Mouse (Mus musculus) gastrocnemius, postnatal 14 days (tissue): ENCODE results near the gene Tcf7l2. TPM values are rescaled to one million over a fixed set of nuclear protein-coding genes. Genes with fewer than 3 reads are reported as not detected.

Experiments used
- DNase-seq: peaks from one replicate; pipeline ENCODE4 v3.0.0; 2021; ENCODE audit warnings: mixed read lengths
- intact Hi-C: fragments of 180-260 bp; cut with DNase I; formaldehyde crosslinking; loops from one replicate; pipeline ENCODE4 v1.15.1; 2025; ENCODE audit warnings: low total_unique reads
- total RNA-seq, 2 experiments: library from RNA; stranded (reverse); gene quantifications; 2 replicates each; pipeline ENCODE4 v1.2.3; 2021

Tcf7l2 gene
- total RNA-seq, 2 experiments from 2014 or later: 10.7 to 12.9 TPM

DNA sequence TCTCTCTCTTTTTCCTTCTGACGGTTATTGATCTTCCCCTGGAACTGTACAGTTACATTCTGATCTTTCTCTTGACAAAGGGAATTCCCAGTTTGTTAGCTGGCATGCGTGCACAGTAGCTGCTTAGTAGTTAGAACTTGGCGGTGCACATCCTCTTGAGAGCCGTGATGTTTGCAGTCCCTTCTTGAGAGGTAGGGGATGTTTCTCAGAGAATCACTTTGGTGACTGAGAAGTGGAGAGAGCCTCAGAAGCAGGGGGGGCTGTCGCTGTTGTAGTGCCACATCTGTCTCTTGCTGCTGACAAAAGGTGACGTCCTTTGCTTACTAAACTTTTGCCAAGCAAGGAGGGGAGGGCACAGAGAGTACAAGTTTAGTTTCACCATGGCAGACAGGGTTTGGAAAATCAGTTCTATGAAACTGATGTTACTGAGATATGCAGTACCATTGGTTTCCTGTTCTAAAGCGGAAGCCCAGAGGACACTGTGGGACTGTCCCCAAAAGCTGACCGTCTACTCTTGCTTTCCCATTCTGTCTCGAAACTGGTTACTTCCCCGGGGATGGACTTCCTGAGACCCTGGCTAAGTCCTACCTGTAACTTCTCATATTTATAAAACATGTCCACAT, 99.0 kb downstream of the Tcf7l2 start:
- intact Hi-C loops: no loop called here
- DNase-seq: no peak

DNA sequence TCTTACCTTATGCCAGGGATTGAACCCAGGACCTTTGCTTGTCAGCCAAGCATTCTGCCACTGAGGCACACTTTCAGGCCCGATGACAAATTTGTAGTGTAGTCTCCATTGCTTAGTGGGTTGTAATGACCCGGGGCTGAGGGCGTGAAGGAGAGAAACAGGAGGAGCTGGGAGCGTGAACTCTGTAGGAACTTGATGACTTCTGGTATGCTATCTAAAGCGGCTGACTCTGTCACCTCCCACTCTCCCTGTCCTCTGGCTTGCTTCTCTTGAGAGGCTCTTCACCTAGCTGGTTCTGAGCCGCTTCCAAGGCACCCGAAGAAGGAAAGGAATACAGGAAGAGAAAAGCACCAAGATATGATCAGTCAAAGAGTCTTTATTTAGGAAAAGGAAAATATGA, 100.4 kb downstream of the Tcf7l2 start:
- DNase-seq: no peak
- intact Hi-C loops: no loop called here

DNA sequence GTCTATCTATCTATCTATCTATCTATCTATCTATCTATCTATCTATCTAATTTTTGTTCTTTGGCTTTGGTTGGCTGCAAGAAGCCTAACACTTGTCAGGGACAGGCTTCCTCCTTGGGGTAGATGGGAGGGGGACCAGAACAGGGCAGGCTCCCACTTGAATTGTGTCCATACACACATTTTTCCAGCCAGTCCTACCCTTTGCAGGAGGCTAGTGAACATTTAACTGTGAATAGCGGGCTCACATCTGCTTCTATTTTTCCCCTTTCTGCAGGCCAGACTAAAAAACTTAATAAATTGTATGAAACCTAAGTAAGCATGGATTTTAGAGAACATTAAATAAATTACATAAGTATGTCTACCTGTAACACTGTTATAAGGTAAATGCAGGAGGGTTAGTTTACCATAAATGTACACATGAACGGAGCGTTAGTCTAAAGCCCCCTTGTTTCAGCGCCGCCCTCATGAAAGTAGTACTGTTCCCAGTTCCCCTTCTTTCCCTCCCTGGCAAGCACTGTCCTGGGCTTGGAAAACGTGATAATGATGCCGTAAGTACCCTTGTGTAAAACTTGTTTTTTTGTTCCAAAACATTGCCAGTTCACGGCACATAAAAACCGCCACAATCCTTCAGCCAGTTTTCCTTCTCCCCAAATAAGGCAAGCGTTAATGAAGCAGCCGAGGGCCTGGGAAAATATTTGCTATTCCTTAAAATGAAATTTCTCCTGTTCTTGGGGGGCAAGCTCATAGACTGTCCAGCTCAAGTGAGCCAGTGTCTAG, 101.7 kb downstream of the Tcf7l2 start:
- intact Hi-C loops: no loop called here
- no peak for DNase-seq

DNA sequence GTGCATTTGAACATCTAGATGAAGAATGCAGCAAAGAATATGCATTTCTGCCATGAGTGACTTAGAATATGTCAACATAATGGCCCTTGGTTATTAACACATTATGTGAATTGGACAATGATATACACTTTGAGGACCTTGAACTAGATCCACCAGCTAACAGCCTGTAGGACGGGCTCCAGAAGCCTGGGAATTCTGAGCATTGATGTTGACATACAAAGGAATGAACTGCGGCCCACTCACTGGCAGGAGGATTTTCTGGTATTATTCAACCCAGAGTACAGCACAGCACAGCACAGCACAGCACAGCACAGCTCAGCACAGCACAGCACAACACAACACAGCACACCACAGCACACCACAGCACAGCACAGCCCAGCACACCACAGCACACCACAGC, 104.1 kb downstream of the Tcf7l2 start:
- no peak for DNase-seq
- intact Hi-C loops: no loop called here

DNA sequence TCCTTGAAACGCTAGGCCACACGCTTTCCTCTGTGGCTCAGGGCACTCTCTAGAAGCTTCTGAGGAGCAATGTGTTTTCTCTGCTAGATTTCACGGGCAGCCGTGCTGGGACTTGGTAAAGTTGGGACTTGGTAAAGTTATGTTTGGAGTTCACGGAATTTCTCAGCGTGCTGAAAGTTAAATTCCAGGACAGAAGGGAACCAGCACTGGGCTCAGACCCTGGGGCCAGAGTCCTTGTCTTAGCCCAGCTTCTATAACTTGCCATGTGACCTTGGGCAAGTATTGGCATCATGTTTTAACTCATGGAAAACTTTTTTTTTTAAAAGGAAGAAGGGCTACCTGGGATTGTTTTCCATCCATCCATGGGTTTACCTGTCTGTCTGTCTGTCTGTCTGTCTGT, 104.6 kb downstream of the Tcf7l2 start:
- DNase-seq: no peak
- intact Hi-C loops: no loop called here

DNA sequence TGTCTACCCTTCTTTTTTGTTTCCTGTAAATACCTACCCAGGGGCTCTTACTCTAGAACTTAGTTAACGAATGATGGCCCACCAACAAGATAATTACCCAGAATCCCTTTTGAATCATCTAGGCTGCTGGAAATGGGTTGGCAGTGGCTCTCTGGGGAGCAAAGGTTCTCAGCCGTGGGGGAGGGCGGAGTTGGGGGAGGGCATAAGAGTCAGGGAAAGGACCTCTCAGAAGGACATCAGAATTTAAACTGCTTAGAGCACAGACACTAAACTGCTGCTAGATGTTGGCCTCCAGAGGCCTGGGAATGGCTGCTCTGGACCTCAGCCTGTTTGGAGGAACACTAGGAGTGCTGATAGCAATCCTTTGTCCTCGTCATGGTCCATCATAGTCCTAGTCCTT, 105.4 kb downstream of the Tcf7l2 start:
- no peak for DNase-seq
- intact Hi-C loops: no loop called here

DNA sequence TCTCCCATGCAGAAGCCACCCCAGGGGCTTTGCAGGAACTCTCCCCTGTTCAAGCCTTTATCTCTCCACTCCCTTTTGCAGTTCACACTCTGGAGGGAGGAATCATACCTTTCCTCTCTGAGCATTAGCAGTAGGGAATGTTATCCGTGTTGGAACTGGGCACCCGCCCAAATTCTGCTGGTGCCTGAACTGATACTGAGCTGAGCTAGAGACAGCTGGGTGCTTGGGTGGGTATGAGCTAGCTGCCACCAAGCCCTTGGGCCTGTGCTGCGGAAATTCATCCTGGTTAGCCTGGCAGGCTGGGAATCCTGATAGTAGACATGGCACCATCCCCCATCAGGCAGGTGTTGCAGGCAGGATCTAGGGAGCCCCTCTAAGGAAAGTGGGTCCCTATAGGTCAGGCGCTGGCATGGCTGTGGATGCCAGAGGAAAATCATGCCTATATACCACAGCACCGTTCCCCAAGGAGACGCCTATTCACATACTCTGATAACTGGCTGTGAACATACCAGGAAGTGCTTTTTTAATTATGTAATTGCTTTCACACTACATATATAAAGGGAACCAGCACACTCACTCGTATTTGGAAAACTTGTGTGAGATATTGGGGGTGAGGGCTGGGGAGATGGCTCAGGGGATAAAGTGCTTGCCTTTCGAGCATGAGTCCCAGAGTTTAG, 108.9 kb downstream of the Tcf7l2 start:
- peak; percentile 49 for DNase-seq
- intact Hi-C loops: no loop called here

DNA sequence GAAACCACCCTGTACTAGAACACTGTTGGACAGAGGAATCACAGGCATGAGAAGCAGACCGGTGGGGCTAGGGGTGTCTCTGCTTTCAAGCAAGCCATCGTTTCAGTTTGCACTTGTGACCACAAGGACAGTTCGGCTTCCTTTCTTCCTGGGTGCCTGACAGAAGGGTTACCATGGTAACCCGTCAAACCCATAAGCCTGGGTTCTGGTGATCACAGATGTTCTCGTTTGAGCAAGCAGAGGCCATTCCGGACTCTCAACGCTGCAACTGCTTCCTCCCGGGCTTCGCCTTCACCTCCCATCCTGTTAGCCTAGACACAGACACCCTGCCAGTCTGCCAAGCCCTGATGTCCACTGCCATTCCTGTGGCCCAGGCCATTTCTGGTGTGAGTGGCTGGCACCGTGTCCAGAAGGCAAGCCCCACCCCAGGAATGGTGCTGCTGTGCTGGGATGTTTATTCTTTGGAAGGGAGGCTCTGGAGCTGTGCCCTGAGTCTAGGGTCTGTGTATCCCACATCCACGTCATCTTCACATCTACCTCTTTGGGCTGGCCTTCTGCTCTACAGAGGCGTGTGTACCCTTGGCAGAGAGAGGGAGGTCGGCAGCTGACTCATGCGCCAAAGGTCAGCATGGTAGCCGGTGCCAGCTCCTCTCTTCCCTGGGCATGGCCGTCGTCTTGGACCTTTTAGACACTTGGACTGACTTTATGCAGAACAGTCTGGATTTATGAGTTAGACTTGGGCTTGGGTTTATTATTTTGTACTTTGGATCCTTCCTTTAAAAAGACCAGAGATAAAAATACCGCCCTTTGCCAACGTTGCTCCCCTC, 110.1 kb downstream of the Tcf7l2 start:
- intact Hi-C loops: no loop called here
- DNase-seq: peak; percentile 49

DNA sequence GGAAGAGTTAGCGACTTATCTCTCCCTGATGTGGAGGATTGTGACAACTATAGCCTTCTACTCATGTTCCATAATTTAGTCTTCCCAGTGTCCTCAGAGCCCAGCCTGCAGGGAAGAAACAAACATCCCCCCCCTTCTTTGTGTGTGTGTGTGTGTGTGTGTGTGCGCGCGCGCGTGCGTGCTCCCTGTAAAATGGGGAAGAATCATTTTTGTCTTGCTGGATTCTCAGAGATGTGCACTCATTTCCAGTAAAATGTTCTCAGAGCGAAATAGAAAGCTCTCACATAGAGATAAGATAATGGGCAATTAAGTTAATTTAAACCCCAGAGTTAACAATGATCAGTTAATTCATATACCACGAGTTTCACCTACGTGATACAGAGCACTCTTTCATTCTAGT, 112.8 kb downstream of the Tcf7l2 start:
- DNase-seq: no peak
- intact Hi-C loops: no loop called here

DNA sequence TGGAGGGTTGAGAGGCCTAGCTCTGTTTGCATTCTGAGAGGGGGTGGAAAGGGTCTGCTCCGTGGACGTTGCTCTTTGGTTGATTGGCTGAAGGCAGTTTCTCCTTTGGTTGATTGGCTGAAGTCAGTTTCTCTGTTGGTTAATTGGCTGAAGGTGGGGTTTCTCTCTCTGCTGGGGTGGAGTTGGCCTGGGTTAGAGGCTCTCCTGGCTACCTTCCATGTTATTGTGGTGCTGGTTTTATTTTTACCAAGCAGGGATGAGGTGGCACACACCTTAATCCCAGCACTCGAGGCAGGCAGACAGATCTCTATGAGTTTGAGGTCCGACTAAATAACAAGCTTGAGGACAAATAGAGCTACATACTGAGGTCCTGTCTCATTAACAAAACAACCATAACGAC, 114.0 kb downstream of the Tcf7l2 start:
- no peak for DNase-seq
- intact Hi-C loops: no loop called here

DNA sequence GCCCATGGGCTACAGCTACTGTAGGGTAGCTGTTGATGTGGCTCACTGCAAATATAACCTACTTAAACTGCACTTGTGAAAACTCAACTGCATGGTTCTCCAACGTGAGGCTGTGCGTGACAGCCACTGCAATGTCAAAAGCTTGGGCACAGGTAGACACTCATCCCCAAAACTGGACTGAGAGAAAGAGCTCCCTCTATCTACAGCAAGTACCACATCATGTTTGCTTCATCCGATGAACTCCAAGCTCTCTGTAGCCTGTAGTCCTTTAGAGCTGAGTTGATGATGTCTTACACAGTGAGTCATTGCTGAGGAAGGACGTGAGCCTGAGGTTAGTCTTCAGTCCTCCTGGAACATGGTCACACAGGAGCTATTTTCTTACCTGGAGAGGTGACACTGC, 115.7 kb downstream of the Tcf7l2 start:
- no peak for DNase-seq
- intact Hi-C loops: no loop called here

DNA sequence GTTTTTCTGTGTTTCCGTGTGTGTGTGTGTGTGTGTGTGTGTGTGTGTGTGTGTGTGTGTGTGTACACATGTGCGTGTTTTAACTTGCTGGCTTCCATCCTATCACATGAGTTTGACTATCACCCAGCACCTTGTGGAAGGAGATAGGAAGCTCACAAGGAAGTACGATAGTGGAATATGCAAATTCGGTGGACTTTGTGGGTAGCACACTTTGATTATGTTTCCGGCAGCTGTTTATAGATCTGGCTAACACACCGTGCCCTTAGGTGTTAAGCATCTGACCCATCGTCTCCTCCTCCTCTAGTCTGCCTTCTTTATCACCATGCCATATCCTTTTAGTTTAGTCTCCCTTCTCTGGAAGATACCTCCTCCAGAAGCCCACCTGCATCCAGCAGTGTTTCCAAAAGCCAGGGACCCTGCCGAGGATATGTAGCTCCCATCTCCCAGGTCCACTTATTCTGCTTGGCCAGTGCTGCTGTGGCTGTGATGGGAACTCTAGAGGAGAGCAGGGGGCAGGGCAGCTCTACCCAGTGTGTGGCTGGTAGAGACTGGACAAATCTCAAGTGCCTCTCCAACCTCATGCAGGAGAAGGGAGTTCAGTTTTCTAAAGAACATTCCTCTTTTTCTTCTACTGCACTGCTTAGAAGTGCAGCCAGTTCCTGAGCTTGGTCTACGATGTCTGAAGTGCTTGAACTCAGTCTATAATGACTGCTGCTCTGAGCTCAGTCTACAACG, 118.6 kb downstream of the Tcf7l2 start:
- intact Hi-C loops: no loop called here
- DNase-seq: no peak

DNA sequence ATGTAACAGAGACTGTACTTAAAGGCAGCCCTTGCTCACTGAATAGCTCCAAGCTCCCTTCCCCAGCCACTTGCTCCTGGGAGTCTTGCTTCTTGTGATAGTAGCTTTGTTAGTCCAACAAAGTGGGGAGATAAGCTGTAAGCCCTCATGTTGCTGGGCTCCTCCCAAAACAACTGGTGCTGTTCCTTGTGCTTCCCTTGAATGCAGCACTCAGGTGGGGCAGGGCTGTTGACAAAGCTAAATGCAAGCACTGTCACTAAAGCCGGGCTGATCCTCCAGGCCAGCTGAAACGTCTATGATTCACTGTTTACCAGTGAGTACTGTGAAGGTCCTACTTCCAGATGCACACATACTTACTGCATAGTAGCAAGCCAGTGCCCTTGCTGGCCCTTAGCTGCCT, 120.1 kb downstream of the Tcf7l2 start:
- DNase-seq: no peak
- intact Hi-C loops: no loop called here

DNA sequence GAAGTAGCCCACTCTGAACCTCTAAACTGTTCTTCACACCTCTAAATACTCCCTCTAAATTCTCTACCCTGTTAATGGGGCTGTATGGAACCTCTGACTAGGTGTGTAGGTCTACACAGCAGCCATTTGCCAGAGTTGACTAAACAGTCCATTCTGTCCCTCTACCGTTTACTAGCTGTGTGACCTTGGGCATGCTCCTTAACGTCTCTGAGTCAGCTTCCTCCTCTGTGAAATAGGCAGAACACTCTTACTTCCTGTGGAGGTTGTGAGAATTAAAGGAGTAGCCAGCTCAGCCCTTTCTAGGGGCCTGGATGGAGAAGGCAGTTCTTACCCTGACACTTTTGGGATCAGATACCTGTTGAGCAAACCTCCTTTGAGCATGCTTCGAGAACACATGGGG, 120.9 kb downstream of the Tcf7l2 start:
- no peak for DNase-seq
- intact Hi-C loops: no loop called here

DNA sequence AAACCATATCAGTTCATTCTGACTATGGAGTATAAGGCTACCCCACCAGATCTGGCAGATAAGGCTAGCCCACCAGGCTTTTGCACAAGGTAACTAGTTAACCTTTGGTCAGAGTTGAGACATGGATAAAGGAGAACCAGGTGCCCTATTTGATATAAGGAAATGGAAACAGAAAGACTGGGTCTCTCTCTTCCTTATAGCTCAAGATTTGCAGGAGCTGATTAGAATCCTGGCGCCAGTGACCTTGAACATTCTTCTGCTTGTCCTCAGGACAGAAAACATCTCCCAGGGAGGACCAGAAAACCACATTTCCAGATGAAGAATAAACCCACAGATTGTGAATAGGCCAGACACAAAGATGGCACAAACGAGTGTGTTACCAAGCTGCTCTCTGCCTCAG, 123.4 kb downstream of the Tcf7l2 start:
- intact Hi-C loops: no loop called here

DNA sequence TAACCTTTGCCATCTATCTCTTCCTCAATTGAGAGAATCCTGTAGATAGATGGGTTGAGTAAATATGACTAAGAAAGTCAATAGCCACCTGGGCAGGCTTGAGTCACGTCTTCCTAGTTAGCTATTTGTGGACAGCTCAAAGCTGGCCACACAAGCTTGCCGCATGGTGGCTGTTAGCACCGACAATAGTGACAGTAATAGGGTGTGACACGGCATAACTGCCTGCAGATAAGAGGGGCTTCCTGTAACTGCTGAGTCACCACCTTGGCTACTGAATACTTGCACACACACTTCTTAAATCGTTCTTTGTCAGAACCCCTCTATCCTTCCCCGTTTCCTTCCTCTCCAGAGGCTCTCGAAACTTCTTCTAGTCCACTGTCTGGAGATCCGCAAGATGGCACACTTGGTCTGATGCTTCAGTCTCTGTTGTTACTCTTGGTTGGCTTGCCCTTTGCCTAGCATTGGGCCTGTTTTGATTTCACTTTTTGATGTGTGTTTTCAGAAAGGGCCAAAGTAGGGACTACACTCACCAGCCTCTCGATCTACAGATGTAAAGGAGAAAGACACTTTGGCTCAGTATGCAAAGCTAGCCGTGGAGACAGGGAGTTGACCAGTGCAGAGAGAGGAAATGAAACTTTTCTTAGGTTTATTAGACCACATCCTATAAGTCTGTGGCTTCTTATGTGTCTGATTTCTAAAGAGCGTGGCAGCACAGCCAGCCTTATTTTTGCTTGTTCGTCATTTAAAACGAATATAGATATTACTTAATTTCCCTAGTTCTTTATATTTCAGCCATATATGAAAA, 124.4 kb downstream of the Tcf7l2 start:
- intact Hi-C loops: no loop called here
- DNase-seq: no peak

More for the DNA sequence above, 123.4 kb downstream of the Tcf7l2 start:
- DNase-seq: no peak

DNA sequence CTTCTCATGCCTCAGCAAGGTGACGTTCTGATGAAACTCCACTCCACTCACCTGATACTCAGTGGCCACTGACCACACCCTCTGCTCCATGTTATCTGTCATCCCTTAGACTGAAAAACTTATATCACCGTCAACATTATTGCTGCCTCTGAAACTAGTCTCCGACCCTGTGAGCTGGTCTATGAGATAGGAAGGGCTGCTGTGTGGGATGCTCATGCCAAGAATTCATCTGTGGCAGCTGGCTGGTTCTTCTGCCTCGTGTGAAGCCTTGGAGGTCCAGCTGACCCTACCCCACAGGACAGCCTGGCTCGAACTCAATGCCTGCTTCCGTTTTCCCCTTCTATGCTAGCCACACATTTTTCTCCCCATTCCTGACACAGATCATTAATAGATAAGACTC, 125.6 kb downstream of the Tcf7l2 start:
- DNase-seq: no peak
- intact Hi-C loops: no loop called here

DNA sequence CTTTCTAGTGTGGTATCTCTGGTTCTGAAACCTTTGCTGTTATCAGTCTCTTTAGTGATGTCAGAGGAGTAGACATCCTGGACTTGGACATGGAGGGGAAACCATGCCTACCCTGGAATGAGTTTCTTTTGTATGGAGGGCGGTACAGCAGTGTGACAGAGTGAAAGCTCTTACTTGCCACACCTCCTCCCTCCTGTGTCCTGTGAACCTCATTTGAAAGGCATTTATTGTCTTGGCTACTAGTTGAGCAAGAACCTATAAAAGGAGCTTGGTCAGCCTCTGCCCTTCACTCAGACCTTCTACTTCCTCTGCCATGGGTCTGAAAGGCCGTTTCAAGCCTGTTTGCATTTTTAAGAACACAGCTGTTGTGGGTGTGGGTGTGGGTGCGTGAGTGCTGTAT, 126.3 kb downstream of the Tcf7l2 start:
- intact Hi-C loops: no loop called here

DNA sequence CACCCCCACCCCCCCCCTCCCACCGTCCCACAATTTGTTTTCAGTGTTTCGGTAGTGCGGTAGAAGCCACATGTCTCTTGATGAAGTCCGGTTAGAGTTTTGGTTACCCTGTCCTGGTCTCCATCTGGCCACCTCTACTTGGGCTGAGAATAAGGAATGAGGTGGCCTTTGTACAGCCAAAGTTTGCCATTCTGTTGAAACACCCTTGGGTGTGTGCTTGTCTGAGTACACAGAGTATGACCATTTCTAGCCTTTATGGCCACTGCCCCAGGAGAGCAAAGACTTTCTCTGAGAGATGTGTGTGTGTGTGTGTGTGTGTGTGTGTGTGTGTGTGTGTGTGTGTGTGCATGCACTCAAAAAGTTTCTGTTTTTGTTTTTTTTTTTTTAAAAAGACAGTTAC, 127.0 kb downstream of the Tcf7l2 start:
- intact Hi-C loops: no loop called here
- no peak for DNase-seq

More for the DNA sequence above, 126.3 kb downstream of the Tcf7l2 start:
- no peak for DNase-seq
